Mouse (Mus musculus): ENCODE data around the gene Nav1. TPM values are rescaled to one million over a fixed set of nuclear protein-coding genes. Genes with fewer than 3 reads are reported as not detected.

Gene Nav1
- polyA plus RNA-seq, 1 experiment, result 31.7 TPM

DNA sequence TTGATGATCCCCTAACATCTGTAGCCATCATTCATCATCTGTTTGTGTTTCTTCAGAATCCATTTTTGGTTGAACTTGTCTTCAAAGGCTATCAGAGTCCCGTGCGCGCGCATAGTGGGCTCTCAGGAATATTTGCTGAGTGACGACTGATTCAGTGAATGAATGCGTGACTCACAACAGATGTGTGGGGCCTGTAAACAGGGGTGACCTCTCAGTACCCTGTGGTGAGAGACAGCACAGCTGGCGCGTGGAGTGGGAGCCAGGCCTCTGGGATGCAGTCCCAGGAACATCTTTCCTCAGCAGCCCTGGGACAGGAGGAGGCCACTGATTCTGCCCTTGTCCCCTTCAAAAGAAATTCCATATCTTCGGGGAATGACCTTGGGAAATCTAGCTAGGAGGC lies 16.3 kb downstream of the Nav1 start:
- Histone ChIP-seq H3K9ac (ENCODE audit: low read depth, poor library complexity, severe bottlenecking) (no peak overlapping the region), H3K9me3 (replicated peaks; ENCODE audit: control insufficient read depth, insufficient read depth, low read length, poor library complexity, severe bottlenecking) (no peaks in the 10 kb centered on the region), H3K27me3 (ENCODE audit: control insufficient read depth, insufficient read depth, low read length, poor library complexity, severe bottlenecking) (no peaks in the 10 kb centered on the region), H3K4me3 (ENCODE audit: low read depth, low read length) (no peak overlapping the region), H3K4me1 (ENCODE audit: control insufficient read depth, insufficient read depth, low read length) (peaks cover 7% of the 10 kb centered on the region), H3K27ac (ENCODE audit: insufficient read depth, low read length) (no peak overlapping the region), H3K36me3 (ENCODE audit: control insufficient read depth, insufficient read depth, low read length, poor library complexity, severe bottlenecking) (no peaks in the 10 kb centered on the region)
- TF ChIP-seq POLR2A (IDR thresholded peaks at IDR 0.05; ENCODE audit: insufficient read depth, low read length) (no peak), CTCF (IDR thresholded peaks at IDR 0.05; ENCODE audit: low read depth, low read length) (no peak), EP300 (IDR thresholded peaks at IDR 0.05; ENCODE audit: insufficient read depth, low read depth, low read length) (no peak)

DNA sequence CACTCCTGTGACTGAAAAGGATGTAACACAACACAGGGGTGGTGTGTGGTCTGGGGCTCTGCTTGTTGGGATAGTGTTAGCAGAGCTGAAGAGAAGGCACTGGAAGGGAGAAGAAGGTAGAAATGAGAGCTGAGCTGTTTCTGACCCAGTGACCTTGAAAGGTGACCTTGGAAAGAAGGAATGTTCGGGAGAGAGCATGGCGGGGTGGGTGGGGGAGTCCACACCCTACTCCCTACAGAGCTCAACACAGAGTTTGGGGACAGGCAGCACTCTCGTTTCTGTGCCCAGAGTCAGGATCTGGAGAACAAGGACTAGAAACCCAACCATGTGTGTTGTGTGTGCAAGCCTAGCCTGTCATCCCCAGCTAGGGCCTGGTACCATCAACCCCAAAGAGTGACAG lies 18.1 kb downstream of the Nav1 start:
- Histone ChIP-seq H3K9ac (ENCODE audit: low read depth, poor library complexity, severe bottlenecking) (no peak overlapping the region), H3K27me3 (ENCODE audit: control insufficient read depth, insufficient read depth, low read length, poor library complexity, severe bottlenecking) (peaks cover 2% of the 10 kb centered on the region)

DNA sequence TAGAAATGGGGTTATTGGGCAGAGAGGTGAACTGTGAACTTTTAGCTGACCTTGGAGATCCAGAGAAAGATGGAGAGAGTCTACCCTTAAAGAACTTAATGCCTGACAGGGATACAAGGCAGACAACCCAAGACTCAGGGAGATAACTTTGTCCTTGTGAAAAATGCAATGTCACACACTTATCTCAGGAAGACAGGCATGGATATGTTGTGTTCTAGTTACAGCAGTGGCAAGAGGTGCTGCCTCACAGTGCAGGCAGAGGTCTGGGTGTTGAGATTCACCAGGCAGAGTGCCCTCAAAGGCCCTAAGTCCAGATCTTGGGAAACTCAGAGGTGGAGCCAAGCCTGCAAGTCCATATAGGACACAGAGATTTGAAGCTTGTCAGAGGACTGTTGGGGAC lies 20.2 kb downstream of the Nav1 start:
- H3K27ac ChIP-seq (ENCODE audit: insufficient read depth, low read length), result no peak overlapping the region
- TF ChIP-seq POLR2A (IDR thresholded peaks at IDR 0.05; ENCODE audit: insufficient read depth, low read length) (no peak), CTCF (IDR thresholded peaks at IDR 0.05; ENCODE audit: low read depth, low read length) (no peak), EP300 (IDR thresholded peaks at IDR 0.05; ENCODE audit: insufficient read depth, low read depth, low read length) (no peak)
- H3K9ac ChIP-seq (ENCODE audit: low read depth, poor library complexity, severe bottlenecking), result no peak overlapping the region
- no peak overlapping the region for H3K4me3 ChIP-seq (ENCODE audit: low read depth, low read length)
- peaks cover 15% of the 10 kb centered on the region for H3K4me1 ChIP-seq (ENCODE audit: control insufficient read depth, insufficient read depth, low read length)
- H3K27me3 ChIP-seq (ENCODE audit: control insufficient read depth, insufficient read depth, low read length, poor library complexity, severe bottlenecking), result peaks cover 2% of the 10 kb centered on the region
- no peaks in the 10 kb centered on the region for H3K36me3 ChIP-seq (ENCODE audit: control insufficient read depth, insufficient read depth, low read length, poor library complexity, severe bottlenecking)
- no peaks in the 10 kb centered on the region for H3K9me3 ChIP-seq (replicated peaks; ENCODE audit: control insufficient read depth, insufficient read depth, low read length, poor library complexity, severe bottlenecking)

More for the DNA sequence above, 18.1 kb downstream of the Nav1 start:
- Histone ChIP-seq H3K36me3 (ENCODE audit: control insufficient read depth, insufficient read depth, low read length, poor library complexity, severe bottlenecking) (no peaks in the 10 kb centered on the region), H3K4me1 (ENCODE audit: control insufficient read depth, insufficient read depth, low read length) (peaks cover 9% of the 10 kb centered on the region), H3K27ac (ENCODE audit: insufficient read depth, low read length) (no peak overlapping the region), H3K4me3 (ENCODE audit: low read depth, low read length) (no peak overlapping the region), H3K9me3 (replicated peaks; ENCODE audit: control insufficient read depth, insufficient read depth, low read length, poor library complexity, severe bottlenecking) (no peaks in the 10 kb centered on the region)
- TF ChIP-seq EP300 (IDR thresholded peaks at IDR 0.05; ENCODE audit: insufficient read depth, low read depth, low read length) (peak; percentile 75; the same call in 1 of the 2 replicates), CTCF (IDR thresholded peaks at IDR 0.05; ENCODE audit: low read depth, low read length) (no peak), POLR2A (IDR thresholded peaks at IDR 0.05; ENCODE audit: insufficient read depth, low read length) (no peak)

DNA sequence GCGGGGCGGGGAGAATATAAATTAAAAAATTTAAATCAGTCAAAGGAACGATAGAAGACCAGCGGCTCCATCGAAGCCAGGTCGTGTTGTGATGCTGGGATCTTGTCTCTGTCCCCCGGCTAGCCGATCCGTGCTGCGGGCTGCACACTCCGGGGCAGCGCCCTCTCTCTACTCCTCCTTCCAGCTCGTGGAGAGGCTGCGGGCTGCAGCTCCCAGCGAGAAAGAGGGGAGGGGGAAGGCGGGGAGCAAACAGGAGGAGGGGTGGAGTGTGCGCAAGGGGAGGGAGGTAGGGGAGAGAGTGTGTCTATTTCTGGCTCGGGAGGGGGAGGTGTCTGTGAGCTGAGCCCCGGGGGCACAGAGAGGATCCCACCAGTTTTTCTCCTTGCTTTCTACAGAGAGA lies 21.5 kb downstream of the Nav1 start:
- Histone ChIP-seq H3K27me3 (ENCODE audit: control insufficient read depth, insufficient read depth, low read length, poor library complexity, severe bottlenecking) (peaks cover 2% of the 10 kb centered on the region), H3K4me1 (ENCODE audit: control insufficient read depth, insufficient read depth, low read length) (peaks cover 18% of the 10 kb centered on the region), H3K27ac (ENCODE audit: insufficient read depth, low read length) (no peak overlapping the region), H3K9me3 (replicated peaks; ENCODE audit: control insufficient read depth, insufficient read depth, low read length, poor library complexity, severe bottlenecking) (no peaks in the 10 kb centered on the region), H3K36me3 (ENCODE audit: control insufficient read depth, insufficient read depth, low read length, poor library complexity, severe bottlenecking) (no peaks in the 10 kb centered on the region), H3K4me3 (ENCODE audit: low read depth, low read length) (peak overlapping the region; percentile 65), H3K9ac (ENCODE audit: low read depth, poor library complexity, severe bottlenecking) (peak overlapping the region; percentile 8)
- TF ChIP-seq CTCF (IDR thresholded peaks at IDR 0.05; ENCODE audit: low read depth, low read length) (no peak), EP300 (IDR thresholded peaks at IDR 0.05; ENCODE audit: insufficient read depth, low read depth, low read length) (peak; percentile 82; the same call in 1 of the 2 replicates)

DNA sequence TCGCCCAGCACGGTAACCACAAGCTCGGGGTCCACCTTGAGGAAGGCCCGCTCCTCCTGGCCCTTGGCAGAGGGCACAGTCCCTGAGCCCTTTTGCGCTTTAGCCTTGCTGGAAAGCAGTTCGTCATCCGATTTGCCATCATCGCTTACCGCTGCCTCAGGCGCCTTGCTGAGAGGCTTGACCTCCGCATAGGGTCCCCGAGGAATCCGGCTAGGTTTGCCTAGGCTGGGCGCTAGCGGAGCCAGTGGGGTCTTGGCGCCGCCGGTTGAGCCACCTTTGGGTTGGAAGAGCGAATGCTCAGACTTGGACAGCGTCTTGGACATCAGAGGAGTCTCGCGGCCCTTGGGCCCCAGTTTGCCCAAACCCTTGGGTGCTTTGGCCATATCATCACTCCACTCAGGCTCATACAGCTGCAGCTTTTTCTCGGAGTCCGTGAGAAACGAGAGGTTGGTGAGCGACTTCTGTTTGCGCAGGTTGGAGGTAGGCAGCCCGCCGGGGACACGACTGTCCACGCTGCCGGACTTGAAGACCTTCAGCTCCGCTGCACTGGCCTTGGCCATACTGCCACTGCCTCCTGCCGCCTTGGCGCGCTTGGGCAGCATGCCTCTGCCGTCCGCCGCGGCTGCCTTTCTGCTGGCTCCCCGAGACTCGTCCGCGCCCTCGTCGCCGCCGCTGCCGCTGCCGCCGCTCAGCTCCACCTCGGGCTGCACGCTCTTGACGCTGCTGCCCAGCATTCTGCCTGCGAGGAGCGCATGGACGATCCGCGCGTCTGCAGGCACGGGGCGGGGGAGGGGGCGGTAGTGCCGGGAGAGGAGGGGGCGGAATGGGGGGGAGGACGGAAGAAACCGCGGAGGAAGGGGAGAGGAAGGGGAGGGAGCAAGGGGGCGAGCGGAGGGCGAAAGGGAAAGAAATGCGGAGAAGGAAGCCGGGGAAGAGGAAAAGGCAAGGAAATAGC lies 22.2 kb downstream of the Nav1 start:
- Histone ChIP-seq H3K36me3 (ENCODE audit: control insufficient read depth, insufficient read depth, low read length, poor library complexity, severe bottlenecking) (no peaks in the 10 kb centered on the region), H3K4me1 (ENCODE audit: control insufficient read depth, insufficient read depth, low read length) (peaks cover 21% of the 10 kb centered on the region), H3K9me3 (replicated peaks; ENCODE audit: control insufficient read depth, insufficient read depth, low read length, poor library complexity, severe bottlenecking) (no peaks in the 10 kb centered on the region), H3K9ac (ENCODE audit: low read depth, poor library complexity, severe bottlenecking) (peak overlapping the region; percentile 8), H3K27me3 (ENCODE audit: control insufficient read depth, insufficient read depth, low read length, poor library complexity, severe bottlenecking) (peaks cover 2% of the 10 kb centered on the region), H3K4me3 (ENCODE audit: low read depth, low read length) (peak overlapping the region; percentile 65), H3K27ac (ENCODE audit: insufficient read depth, low read length) (no peak overlapping the region)
- no peak for TF ChIP-seq EP300 (IDR thresholded peaks at IDR 0.05; ENCODE audit: insufficient read depth, low read depth, low read length)
- no peak for TF ChIP-seq POLR2A (IDR thresholded peaks at IDR 0.05; ENCODE audit: insufficient read depth, low read length)
- no peak for TF ChIP-seq CTCF (IDR thresholded peaks at IDR 0.05; ENCODE audit: low read depth, low read length)
